Mouse (Mus musculus) 3134 (cell line): ENCODE measurements at regions not wholly inside any gene's neighbourhood (a gene's known extent, or its start where the extent isn't known, plus 50 kb on each side); places are given as distances from the start of the nearest gene placed in this dataset.

Source experiments
- DNase-seq: peaks from one replicate; pipeline ENCODE4 v3.0.0-alpha.2; 2011; ENCODE audit warnings: low spot score; ENCODE audit not compliant: insufficient read length; ENCODE audit errors: extremely low read depth

DNA sequence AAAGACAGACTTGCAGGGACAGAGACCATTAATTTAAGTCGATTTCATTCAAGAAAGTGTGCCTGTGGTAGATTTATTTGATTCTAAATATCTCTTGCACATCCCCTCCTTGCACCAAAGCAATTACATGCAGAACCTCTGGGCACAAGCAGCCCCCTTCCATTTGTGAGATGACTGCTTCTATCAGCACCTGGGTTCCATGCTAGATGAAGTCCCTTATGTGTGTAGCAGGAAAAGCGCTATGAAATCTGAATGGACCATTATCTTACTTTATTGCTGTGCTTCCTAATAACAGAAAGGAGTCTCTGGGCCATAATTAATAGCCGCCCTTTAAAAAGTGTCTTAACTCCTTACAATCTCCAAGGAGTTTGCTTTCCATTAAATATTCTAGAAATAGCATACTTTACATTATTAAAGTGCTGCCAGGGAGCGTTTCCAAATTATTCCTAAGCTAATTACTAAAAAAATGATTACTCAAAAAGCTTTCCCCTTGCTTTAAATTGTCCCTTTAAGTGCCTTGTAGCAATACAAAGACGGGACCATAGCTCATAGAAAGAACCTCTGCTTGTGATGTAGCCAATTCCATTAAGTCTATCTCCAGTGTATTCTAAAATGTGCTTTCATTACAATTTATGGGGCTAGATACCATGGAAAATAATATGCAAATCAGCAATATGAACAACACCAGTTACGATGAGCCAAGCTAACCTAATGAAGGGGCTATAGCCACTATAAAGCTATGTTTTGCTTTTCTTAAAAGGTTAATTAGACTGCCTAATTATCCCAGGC is 508.1 kb upstream of the Rgma start:
- DNase-seq, result no peak

DNA sequence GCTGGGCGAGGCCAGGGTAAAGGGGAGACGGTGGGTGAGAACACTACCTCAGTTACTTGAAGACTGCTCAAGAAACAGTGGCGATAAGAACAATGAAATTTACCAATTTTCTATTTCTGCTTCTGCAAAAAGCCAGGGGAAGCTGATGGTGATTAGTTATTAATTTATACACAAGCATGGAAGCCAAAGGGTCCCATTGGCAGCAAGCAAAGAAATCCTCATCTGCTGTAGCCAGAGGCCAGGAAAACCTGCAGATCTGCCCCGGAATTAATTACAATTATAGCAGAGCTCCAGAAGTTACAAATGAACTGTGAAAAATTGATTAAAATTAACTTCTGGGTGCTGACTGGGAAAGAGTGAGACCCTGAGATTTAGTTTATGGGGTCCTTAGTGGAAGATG is 506.2 kb upstream of the Rgma start:
- no peak for DNase-seq

DNA sequence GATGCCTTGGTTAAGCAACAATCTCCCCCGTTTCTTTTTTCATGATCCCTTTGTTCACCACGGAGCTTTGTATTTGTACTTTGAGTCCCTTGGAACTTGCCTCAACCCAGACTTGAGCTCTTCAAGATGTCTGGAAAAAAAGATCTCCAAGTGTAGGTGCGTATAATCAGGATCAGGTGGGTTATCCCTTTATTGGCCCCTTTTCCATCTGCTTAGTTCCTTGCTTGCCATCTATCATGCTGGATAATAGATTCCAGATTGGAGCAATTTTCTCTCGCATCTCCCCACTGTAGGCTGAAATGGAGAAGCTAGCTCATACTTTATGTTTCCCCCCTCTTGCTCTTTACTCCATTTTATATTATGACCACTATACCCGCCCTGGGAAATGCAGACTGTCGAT is 474.5 kb upstream of the Rgma start:
- no peak for DNase-seq

DNA sequence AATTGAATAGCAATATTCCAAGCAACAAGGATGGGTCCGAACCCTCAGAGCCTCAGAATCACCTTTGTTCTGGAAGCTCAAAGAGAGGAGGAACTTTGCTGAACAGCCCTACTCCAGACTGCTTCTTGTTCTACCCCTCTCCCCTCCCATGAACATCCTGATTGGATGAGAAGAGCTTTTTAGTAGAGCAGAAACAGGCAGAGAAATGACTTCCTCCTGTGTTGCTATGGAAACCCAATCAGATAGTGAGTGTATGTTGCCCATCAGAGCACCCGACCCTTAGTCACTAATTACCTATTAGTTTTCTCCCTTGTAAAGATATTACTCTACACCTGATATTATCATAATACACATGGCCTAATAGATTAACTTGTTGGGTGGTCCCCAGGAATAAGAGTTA is 469.4 kb upstream of the Rgma start:
- no peak for DNase-seq

DNA sequence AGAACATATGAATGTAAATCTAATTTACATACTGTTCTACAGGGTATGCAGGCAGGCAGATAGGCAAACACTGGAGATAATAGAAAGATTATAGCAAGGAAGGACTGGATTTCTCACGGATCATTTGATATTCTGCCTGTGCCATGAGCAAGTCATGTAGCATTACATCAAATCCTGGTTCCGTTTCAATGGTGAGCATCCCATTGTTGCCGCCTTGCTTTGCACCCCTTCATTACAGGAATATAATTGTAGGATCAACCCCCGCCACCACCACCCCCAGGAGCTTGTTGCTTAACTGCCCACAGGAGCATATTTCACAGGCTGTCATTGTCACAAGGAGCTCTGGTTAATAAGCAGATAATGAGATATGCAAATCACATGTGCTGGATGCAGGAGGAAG is 468.8 kb upstream of the Rgma start:
- DNase-seq, result no peak

DNA sequence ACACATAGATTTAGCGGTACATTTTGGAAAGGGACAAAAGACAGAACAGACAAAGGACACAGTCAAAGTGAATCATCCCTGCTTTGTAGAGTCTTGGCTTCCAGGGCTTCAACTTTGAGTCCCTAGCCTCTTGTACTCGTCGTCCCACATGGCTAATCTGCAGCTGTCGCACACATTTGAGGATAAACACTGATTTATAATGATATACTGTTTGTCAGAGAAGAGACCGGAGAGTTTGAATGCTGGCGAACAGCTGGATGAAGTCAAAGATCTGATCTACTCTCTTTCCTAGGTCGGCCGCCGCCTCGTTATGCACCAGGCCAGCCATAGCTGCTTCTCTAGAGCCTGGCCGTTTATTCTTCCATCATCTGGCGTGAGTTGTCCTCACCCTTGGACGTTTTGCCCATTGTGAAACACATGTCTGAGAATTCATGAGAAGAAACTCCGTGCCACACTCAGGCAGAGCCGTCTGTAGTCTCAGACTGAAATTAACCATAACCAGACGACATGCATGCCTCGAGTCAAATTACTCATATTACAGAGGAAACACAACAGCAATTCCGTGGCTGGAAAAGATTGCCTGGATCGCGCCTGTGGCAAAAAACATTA is 448.4 kb upstream of the Rgma start:
- DNase-seq, result no peak

DNA sequence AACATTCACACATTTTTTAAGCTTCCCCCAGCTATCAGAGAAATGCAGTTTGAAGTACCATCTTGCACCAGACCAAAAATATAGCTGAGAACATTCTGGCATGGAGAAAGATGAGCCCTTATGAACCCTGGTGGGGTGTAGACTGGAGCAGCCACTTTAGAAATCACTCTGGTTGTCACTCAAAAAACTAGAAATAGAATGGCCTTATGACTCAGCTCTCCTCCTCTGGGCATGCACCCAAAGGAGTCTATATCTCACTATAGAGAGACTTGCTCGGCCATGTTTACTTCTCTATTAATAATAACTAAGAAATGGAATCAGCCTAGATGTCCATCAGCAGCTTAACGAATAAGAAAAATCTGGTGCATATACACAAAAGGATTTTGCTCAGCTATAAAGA is 436.5 kb upstream of the Rgma start:
- DNase-seq, result no peak

DNA sequence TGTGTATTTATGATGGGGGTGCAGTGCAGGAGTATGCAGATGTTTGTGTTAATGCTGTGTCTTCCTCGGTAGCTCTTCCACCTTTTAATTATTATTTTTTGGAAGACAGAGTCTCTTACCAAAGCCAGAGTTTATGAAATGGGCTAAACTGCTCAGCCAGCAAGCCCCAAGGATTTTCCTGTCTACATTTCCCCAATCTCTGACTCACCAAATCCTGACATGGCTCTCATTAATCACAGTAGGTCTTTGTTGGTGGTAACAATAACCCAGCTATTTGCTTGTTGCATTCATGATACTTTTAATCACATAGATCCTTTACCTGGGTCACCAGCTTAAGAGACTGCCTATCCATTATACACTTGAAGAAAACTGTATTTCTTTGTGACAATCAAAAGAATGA is 427.8 kb upstream of the Rgma start:
- DNase-seq, result no peak

DNA sequence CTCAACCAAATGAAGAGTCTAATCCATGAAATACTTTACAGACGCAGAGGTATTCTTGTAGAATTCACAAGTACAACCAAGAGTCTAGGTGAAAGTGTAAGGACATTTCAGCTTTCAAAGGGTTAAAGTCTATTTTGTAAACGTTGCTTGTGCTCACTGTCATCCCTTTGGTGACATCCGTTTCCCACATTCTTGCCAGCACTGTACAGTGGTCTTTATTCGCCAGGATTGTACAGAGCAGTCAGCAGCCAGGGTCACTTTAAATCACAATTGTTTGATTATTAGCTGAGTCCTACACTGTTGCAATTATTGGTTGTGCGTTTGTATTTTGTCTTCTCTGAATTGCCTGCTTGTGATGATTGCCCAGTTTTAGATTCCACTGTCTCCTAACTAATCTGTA is 427.3 kb upstream of the Rgma start:
- DNase-seq, result no peak

DNA sequence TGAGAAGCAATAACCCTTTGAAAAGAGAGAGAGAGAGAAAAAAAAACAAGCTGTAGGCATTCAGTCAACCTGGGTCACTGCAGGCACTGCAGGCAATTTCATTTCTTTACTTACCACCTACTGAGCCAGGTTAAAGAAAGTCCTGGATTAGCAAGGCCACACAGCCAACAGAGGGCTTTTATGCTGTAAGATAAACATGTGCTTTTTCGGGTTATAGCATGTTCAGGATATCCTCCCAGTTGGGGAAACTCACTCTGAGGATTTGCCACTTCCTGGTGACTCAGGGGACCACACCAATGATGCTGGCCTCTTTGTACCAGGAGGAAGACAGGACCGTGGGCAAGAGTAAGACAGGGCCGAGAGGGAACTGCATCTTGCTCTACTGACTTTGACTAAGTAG is 426.6 kb upstream of the Rgma start:
- no peak for DNase-seq

DNA sequence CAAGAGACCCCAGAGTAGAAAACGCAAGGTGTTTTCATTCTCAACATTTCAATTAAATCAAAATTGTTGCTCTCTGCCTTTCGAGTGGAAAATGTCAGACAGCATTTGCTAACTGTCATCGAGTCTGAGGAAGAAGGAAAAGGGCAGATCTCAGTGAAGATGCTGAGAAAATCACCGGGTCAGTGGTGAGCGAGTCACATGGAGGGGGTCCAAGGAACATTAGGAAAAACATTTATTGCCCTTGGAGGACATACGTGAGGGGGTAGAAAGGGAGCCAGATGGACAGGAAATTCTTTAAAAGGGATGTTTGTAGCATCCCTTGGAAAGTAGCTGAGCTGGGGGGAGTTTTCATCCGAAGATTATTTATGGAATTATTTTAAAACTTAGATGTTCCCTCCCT is 425.4 kb upstream of the Rgma start:
- no peak for DNase-seq

DNA sequence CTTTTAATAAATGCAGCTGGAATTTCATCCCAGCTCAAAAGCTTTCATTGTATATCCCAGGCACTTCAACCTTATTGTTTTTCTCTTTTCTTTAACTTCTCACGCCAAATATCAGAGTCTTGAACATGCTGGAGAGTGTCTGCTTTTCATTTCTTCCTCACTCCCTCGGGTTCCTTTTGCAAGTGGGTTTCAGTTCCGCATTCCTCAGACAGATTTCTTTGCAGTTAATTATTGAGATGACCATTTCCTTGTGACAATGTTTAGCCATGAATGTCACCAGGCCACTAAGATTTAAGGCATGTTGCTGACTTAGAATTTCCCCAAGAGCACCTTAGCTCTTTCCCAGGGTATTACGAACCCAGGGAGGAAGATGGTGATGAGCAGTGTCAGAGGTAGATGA is 417.6 kb upstream of the Rgma start:
- no peak for DNase-seq

DNA sequence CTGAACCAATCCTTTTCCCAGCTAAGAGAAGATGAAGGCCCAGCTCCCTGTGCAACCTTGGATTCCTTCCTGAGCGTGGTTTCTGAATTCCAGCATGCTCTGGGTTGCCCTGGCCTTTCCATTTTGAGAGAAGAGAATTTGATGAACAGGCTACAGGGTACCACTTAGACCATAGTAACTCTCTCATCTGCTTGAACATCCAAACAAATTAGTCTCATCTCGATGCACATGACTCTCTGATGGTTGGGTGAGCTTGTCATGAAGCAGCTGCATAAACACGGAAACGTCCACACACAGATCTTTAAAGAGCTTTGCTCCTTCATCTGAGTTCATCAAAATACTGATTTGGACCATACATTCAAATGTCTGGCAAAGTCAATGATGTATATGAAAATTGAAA is 414.0 kb upstream of the Rgma start:
- no peak for DNase-seq

DNA sequence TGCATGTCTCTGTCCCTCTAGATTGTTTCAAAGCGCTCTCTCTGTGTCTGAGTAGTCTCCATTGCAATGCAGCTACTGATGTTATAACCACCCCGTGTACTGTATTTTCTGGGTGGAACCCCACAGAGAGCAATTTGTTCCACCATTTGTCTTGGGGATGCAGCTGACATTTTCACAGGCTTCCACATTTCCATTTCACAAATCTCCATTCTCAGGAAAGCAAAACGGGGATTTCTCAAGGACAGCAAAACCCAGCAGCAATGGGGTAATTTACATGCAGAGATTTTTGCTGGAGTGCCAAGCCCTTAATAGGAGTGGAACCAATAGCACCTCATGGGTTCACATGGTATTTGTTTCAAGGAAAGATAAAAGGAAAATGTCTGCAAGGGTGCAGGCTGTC is 412.5 kb upstream of the Rgma start:
- no peak for DNase-seq

DNA sequence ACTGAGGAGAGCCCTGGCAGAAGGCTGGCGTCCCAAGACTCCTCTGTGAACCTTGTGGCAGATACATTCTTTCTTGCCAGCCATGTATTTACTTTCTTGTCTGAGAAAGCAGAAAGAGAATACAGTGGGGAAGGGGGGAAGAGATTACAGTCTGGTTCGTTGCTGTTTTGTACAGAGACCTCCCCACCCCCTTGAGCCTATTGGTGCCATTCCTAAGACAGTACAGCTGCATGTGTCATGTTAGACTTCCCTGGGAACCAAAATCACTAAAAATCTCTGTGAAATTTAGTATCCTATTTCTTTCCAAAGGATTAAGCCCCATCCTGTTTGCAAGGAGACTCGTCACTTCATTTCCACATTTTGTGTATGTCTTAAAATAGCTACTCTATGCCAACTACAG is 411.4 kb upstream of the Rgma start:
- DNase-seq, result no peak

DNA sequence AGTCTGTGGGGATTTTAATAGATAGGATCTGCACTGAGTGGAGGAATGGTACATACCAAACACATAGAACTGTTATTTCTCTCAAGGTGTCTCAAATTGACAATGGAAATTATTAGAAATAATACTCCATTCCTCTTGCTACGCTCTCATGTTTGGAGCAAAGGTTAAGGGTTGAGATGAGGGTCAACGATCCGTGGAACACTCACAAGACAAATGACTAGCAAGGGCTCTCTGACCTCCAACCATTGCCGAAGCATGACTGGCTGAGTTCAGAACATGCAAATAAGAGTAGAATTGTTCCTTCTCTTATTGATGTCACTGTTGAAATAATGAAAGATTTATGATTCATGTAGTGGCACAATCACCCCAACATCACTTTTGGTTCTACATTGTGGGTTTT is 407.1 kb upstream of the Rgma start:
- DNase-seq, result no peak

DNA sequence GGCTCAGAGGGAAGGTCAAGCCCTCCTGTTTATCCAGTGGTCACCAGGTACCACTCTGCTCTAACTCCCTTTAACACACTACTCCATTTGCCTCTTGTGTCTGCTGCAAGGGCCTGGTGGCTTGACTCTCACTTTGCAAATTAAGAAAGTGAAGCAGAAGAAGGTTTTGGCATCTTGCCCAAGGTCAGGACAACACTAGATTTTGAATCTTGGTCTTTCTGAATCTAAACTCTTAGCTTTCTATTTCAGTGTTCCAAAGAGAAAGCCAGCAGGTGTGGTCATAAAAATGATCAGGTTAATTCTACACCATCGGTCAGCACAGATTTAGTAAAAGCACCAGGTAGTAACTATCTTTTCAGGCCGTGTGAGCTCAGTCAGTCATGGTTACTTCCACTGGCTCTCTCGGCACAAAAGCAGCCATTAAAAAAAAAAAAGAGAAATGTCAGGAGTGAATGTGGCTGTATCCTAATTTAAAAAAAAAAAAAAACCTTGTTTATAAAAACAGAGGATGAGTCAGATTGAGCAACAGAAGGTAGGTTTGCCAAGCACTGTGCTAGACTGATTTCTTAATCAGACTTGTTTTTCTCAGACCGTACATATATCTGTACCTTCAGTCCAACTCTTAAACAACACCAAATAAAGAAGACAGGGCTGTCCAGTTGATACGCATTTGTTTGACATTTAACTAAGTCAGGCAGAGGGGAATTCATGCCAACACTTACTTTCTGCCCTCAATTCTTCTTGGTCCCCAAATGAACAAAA is 403.6 kb upstream of the Rgma start:
- no peak for DNase-seq

DNA sequence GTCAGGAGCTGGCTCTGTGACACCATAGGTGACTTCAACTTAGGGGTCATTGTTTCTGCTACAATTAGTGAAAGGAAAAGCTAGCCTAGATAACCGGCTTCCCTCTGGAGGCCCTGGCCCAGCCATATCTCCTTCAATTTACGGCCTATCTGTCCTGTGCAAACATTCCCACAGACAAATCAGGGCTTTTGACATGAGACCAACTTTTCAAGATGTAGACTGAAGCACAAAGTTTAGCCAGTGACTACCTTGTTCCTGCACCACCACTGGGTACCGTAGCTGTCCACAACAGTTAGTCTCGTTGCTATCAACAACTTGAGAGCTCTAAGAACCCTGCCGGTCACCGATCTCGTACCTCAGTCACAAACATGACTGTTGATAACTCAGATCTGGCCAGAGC is 402.9 kb upstream of the Rgma start:
- DNase-seq, result no peak

DNA sequence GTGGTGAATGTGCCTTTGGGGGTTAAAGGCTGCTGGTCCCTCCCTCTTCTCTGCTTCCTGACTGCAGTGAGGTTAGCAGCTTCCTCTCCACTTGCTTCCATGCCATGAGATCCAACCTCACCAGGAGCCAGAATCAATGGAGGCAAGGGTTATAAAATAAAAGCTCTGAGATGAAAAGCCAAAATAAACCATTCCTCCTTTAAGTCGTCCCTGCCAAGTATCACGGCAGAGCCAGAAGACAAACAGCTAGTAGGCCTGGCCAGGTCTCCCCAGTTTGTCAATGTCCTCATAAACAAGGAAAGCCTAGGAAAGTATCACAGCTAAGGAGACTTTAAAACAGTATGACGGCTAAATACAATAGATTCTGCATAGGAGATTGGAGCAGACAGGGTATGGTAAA is 401.5 kb upstream of the Rgma start:
- DNase-seq, result no peak

DNA sequence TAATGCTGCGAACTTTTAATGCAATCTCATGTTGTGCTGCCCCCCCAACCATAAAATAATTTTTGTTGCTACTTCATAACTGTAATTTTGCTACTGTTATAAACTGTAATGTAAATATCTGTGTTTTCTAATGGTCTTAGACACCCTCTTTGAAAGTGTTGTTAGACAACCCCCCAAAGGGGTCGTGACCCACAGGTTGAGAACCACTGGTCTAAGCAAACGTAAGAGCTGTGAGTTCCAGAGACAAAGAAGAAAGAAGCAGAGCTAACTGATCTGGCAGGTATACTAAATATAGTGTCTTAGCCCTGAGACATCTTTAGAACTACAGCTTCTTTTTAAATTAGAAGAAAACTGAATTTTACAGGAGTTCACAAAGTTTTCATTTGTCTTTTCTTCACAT is 400.9 kb upstream of the Rgma start:
- no peak for DNase-seq

DNA sequence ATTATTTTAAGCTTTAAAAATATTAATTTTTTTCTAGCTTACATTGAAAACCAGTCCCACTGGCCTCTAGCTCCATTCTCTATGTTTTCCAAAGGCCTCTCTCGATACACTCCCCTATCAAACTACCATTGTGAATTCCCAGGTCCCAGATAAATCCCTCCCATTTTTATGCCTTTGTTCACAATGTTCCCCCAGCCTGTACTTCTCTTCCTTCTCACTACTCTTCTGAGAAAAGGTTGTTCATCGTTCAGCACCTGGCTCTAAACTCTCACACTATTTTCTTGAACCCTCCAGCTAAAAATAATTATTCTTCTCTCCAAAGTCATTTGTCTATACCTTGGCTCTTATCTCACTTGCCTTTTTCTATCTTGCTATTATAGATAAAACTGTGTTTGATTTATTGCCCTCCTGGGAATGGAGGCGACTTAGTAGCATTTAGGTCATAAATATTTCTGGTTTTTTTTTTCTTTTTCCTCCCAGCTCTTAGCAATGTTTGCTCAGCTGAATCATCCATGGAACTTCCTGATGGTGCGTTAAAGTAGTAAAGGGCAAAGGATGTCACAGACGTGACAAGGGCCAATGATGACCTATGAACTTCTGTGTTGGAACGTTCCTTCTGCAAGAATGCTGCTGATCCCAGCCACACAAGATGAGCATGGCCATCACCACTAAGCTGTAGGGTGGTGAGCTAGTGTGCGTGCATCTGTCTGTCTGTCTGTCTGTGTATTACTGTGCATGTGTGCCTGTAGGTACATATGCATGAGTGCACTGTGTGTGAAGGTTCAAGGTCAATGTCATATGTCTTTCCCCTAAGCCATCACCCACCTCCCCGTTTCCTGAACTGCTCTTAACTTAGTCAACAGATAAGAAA is 384.5 kb upstream of the Rgma start:
- no peak for DNase-seq
